Mouse (Mus musculus) neural tube, embryonic 11.5 days (tissue): ENCODE data around the gene Psmd14. TPM values are rescaled to one million over a fixed set of nuclear protein-coding genes. Genes with fewer than 3 reads are reported as not detected.

Experiments used
- ATAC-seq: fragments of 200-750 bp; cut with Nextera tagmentation; 2 replicates; pipeline ENCODE4 v1.8.0; 2017; ENCODE audit warnings: moderate number of reproducible peaks, mild to moderate bottlenecking, moderate TSS enrichment, moderate library complexity; ENCODE audit not compliant: insufficient read depth, low FRiP score, low TSS enrichment
- DNase-seq: peaks from one replicate; pipeline ENCODE4 v3.0.0-alpha.2; 2015; ENCODE audit warnings: low spot score
- H3K27ac ChIP-seq: fragments of 300-500 bp; sonication (generic); 2 replicates; pipeline ENCODE4 v1.5.1; 2014; ENCODE audit warnings: low read depth, mild to moderate bottlenecking, low read length
- H3K27me3 ChIP-seq: fragments of 300-500 bp; sonication (generic); 2 replicates; pipeline ENCODE4 v1.6.1; 2014; ENCODE audit warnings: mild to moderate bottlenecking, low read length, mixed read lengths; ENCODE audit not compliant: control insufficient read depth, insufficient read depth
- H3K36me3 ChIP-seq: fragments of 300-500 bp; sonication (generic); 2 replicates; pipeline ENCODE4 v1.6.1; 2014; ENCODE audit warnings: mild to moderate bottlenecking, low read length, moderate library complexity, mixed read lengths; ENCODE audit not compliant: control insufficient read depth, insufficient read depth
- H3K4me1 ChIP-seq: fragments of 300-500 bp; sonication (generic); 2 replicates; pipeline ENCODE4 v1.6.1; 2014; ENCODE audit warnings: low read length, mixed read lengths; ENCODE audit not compliant: control insufficient read depth, insufficient read depth
- H3K4me2 ChIP-seq: fragments of 300-500 bp; sonication (generic); 2 replicates; pipeline ENCODE4 v1.6.1; 2014; ENCODE audit warnings: low read depth, mild to moderate bottlenecking, moderate library complexity
- H3K4me3 ChIP-seq: fragments of 300-500 bp; sonication (generic); 2 replicates; pipeline ENCODE4 v1.5.1; 2014; ENCODE audit warnings: low read depth, low read length
- H3K9ac ChIP-seq: fragments of 300-500 bp; sonication (generic); 2 replicates; pipeline ENCODE4 v1.6.1; 2014; ENCODE audit warnings: mild to moderate bottlenecking, low read length
- H3K9me3 ChIP-seq: fragments of 300-500 bp; sonication (generic); 2 replicates; pipeline ENCODE4 v1.6.1; 2016; ENCODE audit warnings: low read length; ENCODE audit not compliant: control insufficient read depth
- WGBS: fragments of 180-500 bp; shearing (Covaris S2); extraction: QIAGEN DNeasy Blood & Tissue Kit; methylation state at CpG from one replicate; pipeline ENCODE4 v1.1.7; 2014; 5-methylcytosine and 5-hydroxymethylcytosine counted together
- polyA plus RNA-seq: library from polyadenylated mRNA; unstranded; fragments of >200 nt; fragmentation: Nextera tagmentation; extraction: Ambion mirVana; gene quantifications from 2 replicates; pipeline ENCODE4 v1.2.1, GENCODE M21; 2014

Gene Psmd14
- polyA plus RNA-seq, 1 experiment from 2014 or later, result 268 TPM

DNA sequence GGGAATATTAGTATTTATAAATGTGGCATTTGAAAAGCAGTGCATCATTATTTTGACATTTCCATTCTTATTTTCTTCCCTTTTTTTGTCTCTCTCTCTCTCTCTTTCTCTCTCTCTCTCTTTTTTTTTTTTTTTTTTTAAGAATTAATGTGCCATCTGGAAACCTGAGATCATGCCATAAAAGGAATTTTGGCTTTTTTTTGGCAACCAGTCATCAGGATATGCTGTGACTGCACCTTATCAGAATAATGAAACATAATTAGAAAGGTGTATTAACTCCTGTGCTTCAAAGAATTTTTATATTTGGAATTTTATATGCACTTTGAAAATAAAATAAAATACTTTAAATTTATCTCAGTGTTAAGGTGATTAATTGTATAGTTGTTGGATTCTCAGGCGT lies 39.2 kb downstream of the Psmd14 start:
- H3K36me3 ChIP-seq, result no peaks in the 10 kb centered on the region
- H3K9ac ChIP-seq, result no peak overlapping the region
- H3K27me3 ChIP-seq, result no peaks in the 10 kb centered on the region
- H3K4me1 ChIP-seq, result no peaks in the 10 kb centered on the region
- 90% methylated on average over 1 of the region's 1 CpGs for WGBS
- no peak overlapping the region for H3K4me2 ChIP-seq
- no peak overlapping the region for H3K27ac ChIP-seq
- no peak overlapping the region for H3K4me3 ChIP-seq
- H3K9me3 ChIP-seq, result no peaks in the 10 kb centered on the region
- no peak for ATAC-seq
- DNase-seq, result no peak

DNA sequence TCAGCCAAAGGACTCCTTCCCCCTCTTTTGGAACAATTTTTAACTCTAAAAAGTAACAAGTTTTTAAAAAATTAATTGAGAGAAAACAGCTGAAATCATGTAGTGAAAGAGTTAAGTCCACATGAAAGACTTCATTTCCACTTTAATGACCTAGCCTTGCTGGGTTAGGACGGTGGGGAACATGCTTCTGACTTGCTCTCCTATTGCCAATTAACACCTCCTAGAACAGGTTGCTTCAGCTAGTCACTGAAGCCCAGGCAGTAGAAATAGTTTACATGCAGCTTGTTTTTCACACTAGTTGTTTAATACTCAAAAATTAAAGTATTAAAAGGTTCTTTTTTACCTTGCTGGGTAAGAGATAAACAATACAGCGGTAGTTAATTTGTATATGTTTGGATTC lies 39.8 kb downstream of the Psmd14 start:
- Histone ChIP-seq H3K4me2 (no peak overlapping the region), H3K4me1 (no peaks in the 10 kb centered on the region), H3K36me3 (no peaks in the 10 kb centered on the region), H3K27ac (no peak overlapping the region), H3K4me3 (no peak overlapping the region), H3K9ac (no peak overlapping the region), H3K27me3 (no peaks in the 10 kb centered on the region), H3K9me3 (no peaks in the 10 kb centered on the region)
- DNase-seq (no peak), ATAC-seq (no peak)
- WGBS, result 51% methylated on average over 2 of the region's 2 CpGs

DNA sequence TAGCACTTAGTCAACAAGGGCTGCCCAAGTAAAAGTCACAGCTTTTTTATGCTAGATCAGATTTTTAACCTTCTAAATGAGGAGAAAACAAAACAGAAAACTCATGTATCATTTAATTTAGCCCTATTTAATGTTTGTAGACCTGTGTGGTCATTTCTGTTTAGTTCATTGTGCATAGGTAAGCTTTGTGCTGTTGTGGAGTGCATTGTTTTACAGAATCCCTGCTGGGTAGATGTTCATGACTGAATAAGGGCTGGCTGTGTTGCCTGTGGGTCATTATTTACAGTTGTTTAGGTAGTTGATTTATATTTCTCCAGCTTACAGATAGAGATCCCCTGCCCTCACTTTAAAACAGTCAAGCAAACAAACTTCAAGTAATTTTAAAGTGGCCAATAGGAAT lies 40.9 kb downstream of the Psmd14 start:
- ATAC-seq (no peak), DNase-seq (no peak)
- no peak overlapping the region for H3K9ac ChIP-seq
- H3K4me3 ChIP-seq, result no peak overlapping the region
- H3K27ac ChIP-seq, result no peak overlapping the region
- no peaks in the 10 kb centered on the region for H3K4me1 ChIP-seq
- H3K9me3 ChIP-seq, result no peaks in the 10 kb centered on the region
- H3K4me2 ChIP-seq, result no peak overlapping the region
- H3K36me3 ChIP-seq, result no peaks in the 10 kb centered on the region
- no peaks in the 10 kb centered on the region for H3K27me3 ChIP-seq

GRCm38 (mm10) chr2:61754989-61755388 lies 43.5 kb downstream of the Psmd14 start:
- Histone ChIP-seq H3K4me1 (no peaks in the 10 kb centered on the region), H3K9me3 (no peaks in the 10 kb centered on the region), H3K27me3 (no peaks in the 10 kb centered on the region), H3K4me3 (no peak overlapping the region), H3K36me3 (no peaks in the 10 kb centered on the region), H3K4me2 (no peak overlapping the region), H3K9ac (no peak overlapping the region), H3K27ac (no peak overlapping the region)
- DNase-seq, result no peak
- ATAC-seq, result no peak

DNA sequence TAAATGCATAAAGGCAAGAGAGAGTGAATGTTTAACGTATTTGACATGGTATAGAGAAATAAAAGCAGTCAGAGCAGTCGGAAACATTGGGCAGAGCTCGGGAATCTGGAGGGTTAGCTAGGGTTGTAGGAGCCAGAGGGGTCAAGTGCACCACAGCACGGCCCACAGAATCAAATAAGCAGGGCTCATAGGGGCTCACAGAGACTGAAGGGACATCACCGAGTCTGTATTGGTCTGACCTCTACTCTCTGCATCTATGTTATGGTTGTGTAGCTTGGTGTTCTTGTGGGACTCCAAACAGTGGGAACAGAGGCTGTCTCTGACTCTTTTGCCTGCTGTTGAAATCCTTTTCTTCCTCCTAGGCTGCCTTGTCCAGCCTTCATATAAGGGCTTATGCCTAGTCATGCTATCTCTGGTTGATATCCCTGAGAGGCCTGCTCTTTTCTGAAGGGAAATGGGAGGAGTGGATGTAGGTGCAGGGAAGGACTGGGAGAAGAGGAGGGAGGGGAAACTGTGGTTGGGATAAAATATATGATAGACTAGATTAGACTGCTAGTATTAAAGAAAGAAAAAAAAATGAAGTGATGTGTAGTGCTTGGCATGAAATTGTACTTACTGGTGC lies 47.9 kb downstream of the Psmd14 start:
- H3K36me3 ChIP-seq, result no peaks in the 10 kb centered on the region
- H3K4me3 ChIP-seq, result no peak overlapping the region
- 87% methylated on average over 5 of the region's 5 CpGs for WGBS
- H3K9ac ChIP-seq, result no peak overlapping the region
- H3K27me3 ChIP-seq, result no peaks in the 10 kb centered on the region
- no peak for DNase-seq
- ATAC-seq, result no peak
- H3K9me3 ChIP-seq, result no peaks in the 10 kb centered on the region
- no peak overlapping the region for H3K4me2 ChIP-seq
- no peaks in the 10 kb centered on the region for H3K4me1 ChIP-seq
- no peak overlapping the region for H3K27ac ChIP-seq

- H3K36me3 ChIP-seq, result no peaks in the 10 kb centered on the region
- 93% methylated on average over 3 of the region's 3 CpGs for WGBS
- DNase-seq (no peak), ATAC-seq (no peak)
- H3K27ac ChIP-seq, result no peak overlapping the region
- no peak overlapping the region for H3K4me3 ChIP-seq
- no peak overlapping the region for H3K4me2 ChIP-seq
- H3K4me1 ChIP-seq, result no peaks in the 10 kb centered on the region
- no peaks in the 10 kb centered on the region for H3K27me3 ChIP-seq
- H3K9me3 ChIP-seq, result no peaks in the 10 kb centered on the region
- no peak overlapping the region for H3K9ac ChIP-seq
These were observed 48.5 kb downstream of the Psmd14 start for GRCm38 (mm10) chr2:61760044-61760443.

GRCm38 (mm10) chr2:61764470-61765105 lies 53.1 kb downstream of the Psmd14 start:
- H3K27ac ChIP-seq, result no peak overlapping the region
- no peak overlapping the region for H3K4me3 ChIP-seq
- DNase-seq (no peak), ATAC-seq (no peak)
- no peaks in the 10 kb centered on the region for H3K27me3 ChIP-seq
- no peak overlapping the region for H3K4me2 ChIP-seq
- no peaks in the 10 kb centered on the region for H3K4me1 ChIP-seq
- no peak overlapping the region for H3K9ac ChIP-seq
- H3K36me3 ChIP-seq, result no peaks in the 10 kb centered on the region
- H3K9me3 ChIP-seq, result no peaks in the 10 kb centered on the region
- WGBS, result 73% methylated on average over 6 of the region's 6 CpGs

- H3K4me1 ChIP-seq, result no peaks in the 10 kb centered on the region
- H3K9me3 ChIP-seq, result no peaks in the 10 kb centered on the region
- H3K27me3 ChIP-seq, result no peaks in the 10 kb centered on the region
- no peak overlapping the region for H3K27ac ChIP-seq
- H3K4me2 ChIP-seq, result no peak overlapping the region
- H3K4me3 ChIP-seq, result no peak overlapping the region
- DNase-seq (no peak), ATAC-seq (no peak)
- H3K9ac ChIP-seq, result no peak overlapping the region
- 64% methylated on average over 4 of the region's 4 CpGs for WGBS
- no peaks in the 10 kb centered on the region for H3K36me3 ChIP-seq
These were observed 54.0 kb downstream of the Psmd14 start for GRCm38 (mm10) chr2:61765526-61765925.

GRCm38 (mm10) chr2:61780794-61781193 lies 69.3 kb downstream of the Psmd14 start:
- DNase-seq (no peak), ATAC-seq (no peak)
- no peaks in the 10 kb centered on the region for H3K9me3 ChIP-seq
- H3K27me3 ChIP-seq, result no peaks in the 10 kb centered on the region
- no peaks in the 10 kb centered on the region for H3K4me1 ChIP-seq
- no peak overlapping the region for H3K27ac ChIP-seq
- H3K4me3 ChIP-seq, result no peak overlapping the region
- H3K9ac ChIP-seq, result no peak overlapping the region
- H3K4me2 ChIP-seq, result no peak overlapping the region
- H3K36me3 ChIP-seq, result no peaks in the 10 kb centered on the region
